Mouse (Mus musculus) MEL (cell line): ENCODE data around the gene Ankrd44. TPM values are rescaled to one million over a fixed set of nuclear protein-coding genes. Genes with fewer than 3 reads are reported as not detected.

Experiments used
- DNase-seq: peaks from one replicate; pipeline ENCODE4 v3.0.0; 2011; ENCODE audit warnings: low read depth, low spot score
- H3K27ac ChIP-seq: 2 replicates; pipeline ENCODE4 v1.5.1; 2012; ENCODE audit warnings: low read depth, mild to moderate bottlenecking, control low read depth, low read length, moderate library complexity; ENCODE audit not compliant: control insufficient read depth
- H3K27me3 ChIP-seq, 2 experiments: fragments of 150-350 bp in 1 of 2; sonication (generic) in 1 of 2; 2 replicates each; pipeline ENCODE4 v1.6.1; 2012; ENCODE audit warnings: low read length in 2 of 2, mild to moderate bottlenecking in 2 of 2, improper control_type of control experiment in 1 of 2, moderate library complexity in 1 of 2; ENCODE audit not compliant: insufficient read depth in 2 of 2, control insufficient read depth in 1 of 2
- H3K36me3 ChIP-seq, 2 experiments: 2 replicates each; pipeline ENCODE4 v1.6.1; 2012 to 2014; ENCODE audit warnings: low read length in 2 of 2, improper control_type of control experiment in 1 of 2, inconsistent platforms in 1 of 2, mild to moderate bottlenecking in 1 of 2; ENCODE audit not compliant: insufficient read depth in 2 of 2, control insufficient read depth in 1 of 2
- H3K4me1 ChIP-seq, 2 experiments: fragments of 150-350 bp in 1 of 2; sonication (generic) in 1 of 2; 2 replicates each; pipeline ENCODE4 v1.6.1; 2012; ENCODE audit warnings: low read length in 2 of 2, improper control_type of control experiment in 1 of 2, mild to moderate bottlenecking in 1 of 2; ENCODE audit not compliant: insufficient read depth in 2 of 2, control insufficient read depth in 1 of 2
- H3K4me3 ChIP-seq, 2 experiments: fragments of 150-350 bp in 1 of 2; sonication (generic) in 1 of 2; 2 replicates each; pipeline ENCODE4 v1.5.1; 2012; ENCODE audit warnings: low read depth in 2 of 2, low read length in 2 of 2, mild to moderate bottlenecking in 2 of 2, moderate library complexity in 2 of 2, control low read depth in 1 of 2, improper control_type of control experiment in 1 of 2; ENCODE audit not compliant: control insufficient read depth in 1 of 2, insufficient read depth in 1 of 2
- H3K79me2 ChIP-seq: 2 replicates; pipeline ENCODE4 v1.6.1; 2012; ENCODE audit warnings: mild to moderate bottlenecking, low read length, moderate library complexity; ENCODE audit not compliant: control insufficient read depth, poor library complexity, insufficient read depth
- H3K9ac ChIP-seq: 2 replicates; pipeline ENCODE4 v1.6.1; 2012; ENCODE audit warnings: low read depth, mild to moderate bottlenecking, control low read depth, low read length, moderate library complexity; ENCODE audit not compliant: control insufficient read depth, poor library complexity, severe bottlenecking
- H3K9me3 ChIP-seq: fragments of 150-350 bp; sonication (generic); replicated peaks from 2 replicates; pipeline ENCODE4 v1.6.1; 2012; ENCODE audit warnings: mild to moderate bottlenecking, low read length, improper control_type of control experiment, moderate library complexity; ENCODE audit not compliant: insufficient read depth
- BHLHE40 ChIP-seq: IDR thresholded peaks from 2 replicates; pipeline ENCODE4 v1.6.1; 2012; ENCODE audit warnings: low read depth, mild to moderate bottlenecking, inconsistent platforms, low read length, improper control_type of control experiment, borderline replicate concordance
- CHD2 ChIP-seq: IDR thresholded peaks from 2 replicates; pipeline ENCODE4 v1.6.1; 2011; ENCODE audit warnings: low read length, improper control_type of control experiment
- CTCF ChIP-seq, 3 experiments: IDR thresholded peaks in 2 of 3; conservative IDR thresholded peaks in 1 of 3; 2 replicates each; pipeline ENCODE4 v1.5.1; 2011 to 2012; ENCODE audit warnings: low read length in 3 of 3, low read depth in 2 of 3, mild to moderate bottlenecking in 2 of 3, improper control_type of control experiment in 1 of 3, inconsistent platforms in 1 of 3, mixed read lengths in 1 of 3, moderate library complexity in 1 of 3; ENCODE audit not compliant: control insufficient read depth in 1 of 3, insufficient read depth in 1 of 3, poor library complexity in 1 of 3, severe bottlenecking in 1 of 3
- E2F4 ChIP-seq: IDR thresholded peaks from 2 replicates; pipeline ENCODE4 v1.6.1; 2011; ENCODE audit warnings: low read depth, low read length, improper control_type of control experiment, borderline replicate concordance
- ELF1 ChIP-seq: IDR thresholded peaks from 2 replicates; pipeline ENCODE4 v1.6.1; 2014; ENCODE audit warnings: low read depth, mild to moderate bottlenecking, inconsistent platforms, low read length, improper control_type of control experiment, moderate library complexity
- EP300 ChIP-seq, 2 experiments: IDR thresholded peaks; 2 replicates each; pipeline ENCODE4 v1.6.1; 2011; ENCODE audit warnings: improper control_type of control experiment in 2 of 2, low read length in 2 of 2, low read depth in 1 of 2, mild to moderate bottlenecking in 1 of 2
- ETS1 ChIP-seq: IDR thresholded peaks from 2 replicates; pipeline ENCODE4 v1.6.1; 2012; ENCODE audit warnings: low read depth, mild to moderate bottlenecking, inconsistent platforms, low read length, improper control_type of control experiment, moderate library complexity
- GABPA ChIP-seq: IDR thresholded peaks from 2 replicates; pipeline ENCODE4 v1.6.1; 2012; ENCODE audit warnings: low read depth, mild to moderate bottlenecking, inconsistent platforms, low read length, improper control_type of control experiment, moderate library complexity
- HCFC1 ChIP-seq: IDR thresholded peaks from 2 replicates; pipeline ENCODE4 v1.6.1; 2012; ENCODE audit warnings: low read depth, mild to moderate bottlenecking, inconsistent platforms, low read length, improper control_type of control experiment, moderate library complexity
- JUND ChIP-seq: IDR thresholded peaks from 2 replicates; pipeline ENCODE4 v1.6.1; 2011; ENCODE audit warnings: low read depth, mild to moderate bottlenecking, improper control_type of control experiment, low read length
- MAFK ChIP-seq: IDR thresholded peaks from 2 replicates; pipeline ENCODE4 v1.6.1; 2011; ENCODE audit warnings: low read depth, mild to moderate bottlenecking, low read length, improper control_type of control experiment, borderline replicate concordance
- MAX ChIP-seq: IDR thresholded peaks from 2 replicates; pipeline ENCODE4 v1.6.1; 2011; ENCODE audit warnings: low read length, improper control_type of control experiment
- MEF2A ChIP-seq: IDR thresholded peaks from 2 replicates; pipeline ENCODE4 v1.6.1; 2014; ENCODE audit warnings: low read depth, mild to moderate bottlenecking, inconsistent platforms, low read length, improper control_type of control experiment; ENCODE audit not compliant: poor library complexity, insufficient replicate concordance, severe bottlenecking; ENCODE audit errors: extremely low read depth
- MXI1 ChIP-seq: IDR thresholded peaks from 2 replicates; pipeline ENCODE4 v1.6.1; 2011; ENCODE audit warnings: mild to moderate bottlenecking, low read depth, low read length, improper control_type of control experiment
- MYB ChIP-seq: IDR thresholded peaks from 2 replicates; pipeline ENCODE4 v1.6.1; 2011; ENCODE audit warnings: mild to moderate bottlenecking, low read depth, low read length, improper control_type of control experiment
- NELFE ChIP-seq: IDR thresholded peaks from 2 replicates; pipeline ENCODE4 v1.6.1; 2011; ENCODE audit warnings: low read depth, low read length, improper control_type of control experiment
- NRF1 ChIP-seq: IDR thresholded peaks from 2 replicates; pipeline ENCODE4 v1.6.1; 2014; ENCODE audit warnings: low read depth, mild to moderate bottlenecking, inconsistent platforms, low read length, improper control_type of control experiment, moderate library complexity; ENCODE audit not compliant: poor library complexity, insufficient read depth, severe bottlenecking
- POLR2AphosphoS2 ChIP-seq: IDR thresholded peaks from 2 replicates; pipeline ENCODE4 v1.6.1; 2011; ENCODE audit warnings: low read length, improper control_type of control experiment
- SIN3A ChIP-seq: IDR thresholded peaks from 2 replicates; pipeline ENCODE4 v1.6.1; 2012; ENCODE audit warnings: low read length, improper control_type of control experiment, inconsistent platforms
- TAL1 ChIP-seq: IDR thresholded peaks from 2 replicates; pipeline ENCODE4 v1.6.1; 2012; ENCODE audit warnings: mild to moderate bottlenecking, inconsistent platforms, low read length, moderate library complexity, mixed read lengths
- TBP ChIP-seq: IDR thresholded peaks from 2 replicates; pipeline ENCODE4 v1.8.0; 2011; ENCODE audit warnings: low read depth, low read length, improper control_type of control experiment
- USF1 ChIP-seq: IDR thresholded peaks from 2 replicates; pipeline ENCODE4 v1.6.1; 2014; ENCODE audit warnings: low read depth, mild to moderate bottlenecking, inconsistent platforms, low read length, improper control_type of control experiment, moderate library complexity
- USF2 ChIP-seq, 2 experiments: IDR thresholded peaks; 2 replicates each; pipeline ENCODE4 v1.6.1; 2011 to 2012; ENCODE audit warnings: improper control_type of control experiment in 2 of 2, low read length in 2 of 2, borderline replicate concordance in 1 of 2, inconsistent platforms in 1 of 2, low read depth in 1 of 2, mild to moderate bottlenecking in 1 of 2; ENCODE audit not compliant: insufficient read depth in 1 of 2
- ZC3H11A ChIP-seq: IDR thresholded peaks from 2 replicates; pipeline ENCODE4 v1.6.1; 2012; ENCODE audit warnings: low read depth, mild to moderate bottlenecking, inconsistent platforms, low read length, improper control_type of control experiment
- ZNF384 ChIP-seq: IDR thresholded peaks from 2 replicates; pipeline ENCODE4 v1.6.1; 2012; ENCODE audit warnings: low read depth, mild to moderate bottlenecking, inconsistent platforms, low read length, improper control_type of control experiment
- polyA plus RNA-seq, 2 experiments: library from polyadenylated mRNA; stranded (reverse) in 1 of 2; unstranded in 1 of 2; fragments of >175 nt in 1 of 2; fragments of >200 nt in 1 of 2; gene quantifications; 2 replicates each; pipeline versions ENCODE4 v1.2.1 to v1.2.4; 2012; ENCODE audit warnings: low replicate concordance in 2 of 2, low read depth in 1 of 2; ENCODE audit not compliant: insufficient read length in 2 of 2, insufficient read depth in 1 of 2, missing spikeins in 1 of 2
- total RNA-seq: library from RNA; depleted of rRNA; stranded (reverse); fragments of 300-350 nt; gene quantifications from 2 replicates; pipeline ENCODE4 v1.2.3, GENCODE M21; 2012

Ankrd44 gene
- total and polyA plus RNA-seq, 3 experiments: 2.3 to 4.4 TPM; not detected in 1

GRCm38 (mm10) chr1:54794709-54795108 is 131.5 kb downstream of the Ankrd44 start:
- TF ChIP-seq CTCF (IDR thresholded peaks at IDR 0.05 in 2 of 3, conservative IDR thresholded peaks at IDR 0.05 in 1 of 3; ENCODE audit: control insufficient read depth in 1 of 3, insufficient read depth in 1 of 3, low read depth in 2 of 3, low read length in 3 of 3, poor library complexity in 1 of 3, severe bottlenecking in 1 of 3): no peak
- no peak for TF ChIP-seq EP300 (IDR thresholded peaks at IDR 0.05; ENCODE audit: low read depth in 1 of 2, low read length in 2 of 2)
- no peak for TF ChIP-seq ELF1
- no peak for TF ChIP-seq MYB
- TF ChIP-seq USF2 (IDR thresholded peaks at IDR 0.05; ENCODE audit: borderline replicate concordance in 1 of 2, insufficient read depth in 1 of 2, low read depth in 1 of 2, low read length in 2 of 2): no peak
- TF ChIP-seq NELFE: no peak
- TF ChIP-seq POLR2AphosphoS2: no peak
- TF ChIP-seq MEF2A: no peak
- no peak for TF ChIP-seq TBP
- no peak for TF ChIP-seq ZNF384
- no peak for TF ChIP-seq JUND
- Histone ChIP-seq H3K9ac (no peak overlapping the region), H3K4me1 (peaks cover 2 to 9% of the 10 kb centered on the region in 2 experiments; a peak in 3 of 4 replicates), H3K79me2 (no peaks in the 10 kb centered on the region), H3K27ac (no peak overlapping the region), H3K27me3 (no peaks in the 10 kb centered on the region), H3K4me3 (no peak overlapping the region), H3K9me3 (no peaks in the 10 kb centered on the region), H3K36me3 (peaks cover 0 to 8% of the 10 kb centered on the region in 2 experiments; a peak in 2 of 4 replicates)
- DNase-seq: no peak

GRCm38 (mm10) chr1:54791406-54791805 is 134.8 kb downstream of the Ankrd44 start:
- no peak for TF ChIP-seq CHD2
- TF ChIP-seq TAL1: no peak
- TF ChIP-seq ZNF384: no peak
- no peak for TF ChIP-seq GABPA
- TF ChIP-seq ELF1: no peak
- TF ChIP-seq MXI1: no peak
- no peak for TF ChIP-seq ETS1
- no peak for TF ChIP-seq ZC3H11A
- TF ChIP-seq SIN3A: no peak
- no peak for TF ChIP-seq MEF2A
- no peak for TF ChIP-seq USF2 (IDR thresholded peaks at IDR 0.05; ENCODE audit: borderline replicate concordance in 1 of 2, insufficient read depth in 1 of 2, low read depth in 1 of 2, low read length in 2 of 2)
- TF ChIP-seq MAFK: no peak
- no peak for TF ChIP-seq BHLHE40
- TF ChIP-seq JUND: no peak
- TF ChIP-seq MAX: no peak
- no peak for TF ChIP-seq NRF1
- no peak for TF ChIP-seq HCFC1
- TF ChIP-seq USF1: no peak
- no peak for TF ChIP-seq TBP
- no peak for TF ChIP-seq E2F4
- TF ChIP-seq, all 39 proteins: peak for 0
- DNase-seq: no peak
- Histone ChIP-seq H3K79me2 (no peaks in the 10 kb centered on the region), H3K27ac (no peak overlapping the region), H3K36me3 (peaks cover 0 to 10% of the 10 kb centered on the region in 2 experiments; a peak in 2 of 4 replicates), H3K9ac (no peak overlapping the region), H3K4me3 (no peak overlapping the region), H3K4me1 (peaks cover 0 to 13% of the 10 kb centered on the region in 2 experiments; a peak in 2 of 4 replicates), H3K9me3 (no peaks in the 10 kb centered on the region), H3K27me3 (no peaks in the 10 kb centered on the region)
